Mouse (Mus musculus) natural killer cell, adult 2 months (primary cell): ENCODE results near the gene Sema5a.
"Not testable (repeated sequence)": the region's sequence is repeated elsewhere in the genome, so short reads cannot be mapped to it uniquely, and the experiment has no call there.

Source experiments
- DNase-seq, 2 experiments: peaks; one replicate each; pipeline ENCODE4 v3.0.0; 2022; ENCODE audit warnings: low spot score in 2 of 2

The Sema5a gene

GRCm38 (mm10) chr15:32244344-32244955 is at the start of gene Sema5a:
Sema5a (plus strand) TSS chr15:32244810.
- DNase-seq: peak in 1 of 2 experiments; percentile 1

GRCm38 (mm10) chr15:32198076-32198475 is 46.5 kb upstream of the Sema5a start:
- DNase-seq: no peak

DNA sequence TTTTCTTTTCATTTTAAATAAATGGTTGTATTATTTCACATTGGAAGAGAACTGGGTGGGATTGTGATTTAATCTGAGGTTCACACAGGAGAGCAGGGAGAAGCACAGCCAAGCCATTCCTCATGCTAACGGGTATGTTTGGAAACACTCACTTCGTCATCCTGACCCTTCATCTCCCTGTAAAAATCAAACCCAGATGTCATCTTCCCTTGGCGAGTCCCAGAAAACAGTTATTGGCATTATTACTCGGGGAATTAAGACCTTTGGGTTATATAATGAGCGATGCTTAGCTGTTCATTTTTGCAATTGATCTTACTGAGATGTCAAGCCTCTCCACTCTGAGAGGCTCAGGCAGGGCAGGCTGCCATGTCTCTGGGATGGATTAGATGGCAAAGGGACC is 46.0 kb upstream of the Sema5a start:
- no peak for DNase-seq

- no peak for DNase-seq
These were observed 41.4 kb upstream of the Sema5a start for GRCm38 (mm10) chr15:32203242-32203641.

- DNase-seq: no peak
These were observed 39.7 kb upstream of the Sema5a start for GRCm38 (mm10) chr15:32204908-32205307.

GRCm38 (mm10) chr15:32214687-32215086 is 29.9 kb upstream of the Sema5a start:
- DNase-seq: peak in 1 of 2 experiments; percentile 0

DNA sequence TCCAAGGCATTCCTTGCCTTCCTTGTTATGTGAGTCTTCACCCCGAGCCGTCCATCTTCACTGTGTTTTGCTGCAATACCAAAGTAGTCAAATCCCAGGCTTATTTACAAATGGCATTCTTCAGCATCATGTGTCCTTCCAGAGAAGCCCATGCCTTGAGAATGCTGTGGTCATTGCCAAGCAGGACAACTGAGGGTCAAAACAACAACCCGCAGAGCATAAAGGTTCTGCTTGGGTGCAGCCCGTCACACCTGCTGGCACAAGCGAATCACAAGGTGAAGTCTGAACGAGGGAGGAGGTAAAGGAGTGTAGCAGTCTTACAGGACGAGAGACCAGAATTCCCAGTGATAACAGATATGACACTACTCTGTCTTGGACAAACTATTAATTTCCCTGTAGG is 21.6 kb upstream of the Sema5a start:
- DNase-seq: no peak

DNA sequence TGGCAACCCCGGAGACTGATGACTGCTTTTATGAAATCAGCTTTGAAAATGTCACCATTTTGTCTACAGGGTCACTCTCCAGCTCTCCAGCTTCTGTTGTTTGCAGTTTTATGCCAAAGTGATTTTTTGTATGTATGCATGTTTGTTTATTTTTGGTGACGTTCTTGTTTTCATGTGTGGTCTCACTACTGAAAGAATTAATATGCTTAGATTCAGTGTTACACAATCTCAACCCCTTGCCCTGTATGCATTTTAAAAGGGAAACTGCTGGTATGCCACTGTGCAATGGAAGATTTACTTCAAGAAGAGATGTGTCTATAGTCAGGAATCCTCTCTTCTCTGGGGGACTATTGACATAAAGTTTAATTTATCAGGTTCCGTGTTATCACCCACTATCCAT is 19.2 kb upstream of the Sema5a start:
- DNase-seq: no peak

- no peak for DNase-seq
These were observed 18.2 kb upstream of the Sema5a start for GRCm38 (mm10) chr15:32226381-32226780.

- no peak for DNase-seq
These were observed 17.7 kb upstream of the Sema5a start for GRCm38 (mm10) chr15:32226888-32227395.

DNA sequence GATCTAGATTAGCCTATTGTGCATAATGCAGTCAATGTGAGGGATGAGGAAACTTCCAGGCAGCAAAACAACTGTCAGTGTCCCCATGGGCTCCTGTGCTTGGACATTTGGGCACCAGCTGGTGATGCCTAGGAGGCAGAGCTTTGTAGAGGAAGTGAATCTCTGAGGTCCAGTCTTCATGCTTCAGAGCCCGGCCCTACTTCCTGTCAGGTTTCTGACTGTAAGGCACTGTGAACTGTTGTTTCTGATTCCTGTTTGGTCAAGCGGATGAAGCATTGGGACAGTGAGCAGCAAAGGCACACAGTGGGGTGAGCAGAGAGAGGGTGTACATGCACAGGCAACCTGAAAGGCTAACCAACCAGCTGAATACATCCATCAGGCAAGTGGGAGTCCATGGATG is 14.5 kb upstream of the Sema5a start:
- peak in 1 of 2 experiments; percentile 2 for DNase-seq

DNA sequence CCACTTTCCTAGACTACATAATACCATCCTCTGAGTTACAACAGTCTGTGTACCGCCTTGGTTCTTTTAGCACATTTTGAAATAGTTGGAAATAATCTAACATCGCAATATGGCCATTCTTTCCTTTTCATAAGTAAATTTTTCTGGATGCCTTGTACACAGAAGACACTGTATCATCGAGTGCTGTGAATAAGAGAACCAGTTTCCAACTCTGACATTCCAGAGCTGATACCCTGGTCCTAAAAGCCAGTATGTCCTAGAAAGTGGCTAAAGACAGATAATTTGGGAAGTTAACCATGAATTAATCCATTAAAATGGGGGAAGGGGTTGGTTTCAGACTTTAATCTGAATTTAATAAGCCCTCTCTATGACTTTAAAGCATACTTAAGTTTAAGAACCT is 12.4 kb upstream of the Sema5a start:
- DNase-seq: no peak

DNA sequence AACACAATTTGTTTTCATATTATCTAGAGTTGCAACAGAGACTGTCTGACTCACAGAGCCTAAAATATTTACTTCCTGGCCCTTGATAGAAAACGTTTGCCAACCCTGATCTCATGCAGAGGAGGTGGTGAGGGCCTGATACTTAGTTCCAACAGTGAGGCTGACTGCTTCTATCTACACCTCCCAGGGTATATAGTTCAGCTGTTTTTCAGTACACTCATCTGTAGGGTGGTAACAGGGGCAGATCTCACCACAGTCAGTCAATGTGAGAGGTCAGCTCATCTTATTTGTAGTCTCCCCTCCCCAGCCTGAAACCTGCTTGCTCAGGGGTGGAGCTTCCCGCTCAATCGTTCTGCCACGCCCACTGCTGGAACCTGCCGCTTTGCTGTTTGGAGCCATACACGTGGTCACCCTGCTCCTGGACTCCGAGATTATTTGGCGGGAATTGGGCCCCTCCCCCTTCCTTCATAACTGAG is 11.9 kb upstream of the Sema5a start:
- not testable (repeated sequence) for DNase-seq

- no peak for DNase-seq
These were observed 11.2 kb upstream of the Sema5a start for GRCm38 (mm10) chr15:32233451-32233850.

- no peak for DNase-seq
These were observed 5.5 kb upstream of the Sema5a start for GRCm38 (mm10) chr15:32239099-32239498.

DNA sequence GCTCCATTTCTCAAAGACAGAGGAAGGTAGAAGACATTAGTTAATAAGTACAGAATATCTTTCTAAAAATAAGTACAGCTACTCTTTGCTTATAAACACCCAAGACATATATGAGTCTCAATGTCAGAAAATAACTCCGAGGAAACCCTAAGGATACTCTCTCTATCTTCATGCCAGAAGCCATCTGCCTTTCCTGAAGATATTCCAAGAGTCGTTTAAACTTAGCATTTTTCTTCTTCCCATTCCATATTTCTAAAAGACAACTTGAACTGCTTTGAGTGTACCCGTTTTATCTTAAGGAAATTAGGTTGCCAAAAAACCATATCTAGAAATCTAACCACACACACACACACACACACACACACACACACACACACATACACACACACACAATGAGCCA is 4.5 kb upstream of the Sema5a start:
- no peak for DNase-seq

DNA sequence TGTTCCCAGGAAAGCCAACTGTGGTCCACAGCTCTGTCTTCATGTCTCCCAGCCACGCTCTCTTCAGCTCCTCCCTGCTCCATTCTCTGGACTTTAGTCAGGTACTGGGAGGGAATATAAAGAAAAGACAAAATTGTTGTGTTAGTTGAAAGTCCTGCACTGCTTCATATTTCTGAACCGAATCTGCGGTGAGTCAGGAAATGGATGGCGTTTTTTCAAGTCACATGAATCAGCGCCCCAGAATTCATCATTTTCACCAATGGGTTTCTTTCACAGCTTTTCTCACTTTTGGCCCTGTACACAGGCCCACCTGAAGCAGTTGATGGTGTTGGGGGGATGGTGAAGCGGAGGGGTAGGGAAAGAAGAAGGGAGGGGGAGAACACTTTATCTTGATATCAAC is 2.9 kb upstream of the Sema5a start:
- no peak for DNase-seq

- no peak for DNase-seq
These were observed 1.4 kb upstream of the Sema5a start for GRCm38 (mm10) chr15:32243096-32243785.

GRCm38 (mm10) chr15:32243824-32244223 is 786 bp upstream of the Sema5a start:
- no peak for DNase-seq

GRCm38 (mm10) chr15:32244956-32245836 is 586 bp downstream of the Sema5a start:
- no peak for DNase-seq

GRCm38 (mm10) chr15:32245837-32246670 is 1.4 kb downstream of the Sema5a start:
- peak in 1 of 2 experiments; percentile 30 for DNase-seq
